Mouse (Mus musculus) adrenal gland, postnatal 14 days (tissue): ENCODE results near the gene Fam217b. TPM values are rescaled to one million over a fixed set of nuclear protein-coding genes. Genes with fewer than 3 reads are reported as not detected.

Source experiments
- DNase-seq: peaks from one replicate; pipeline ENCODE4 v3.0.0; 2021; ENCODE audit warnings: mixed read lengths
- total RNA-seq: library from RNA; stranded (reverse); gene quantifications from 2 replicates; pipeline ENCODE4 v1.2.3, GENCODE M21; 2021

Gene Fam217b
- total RNA-seq, 1 experiment from 2014 or later: 4.8 TPM

DNA sequence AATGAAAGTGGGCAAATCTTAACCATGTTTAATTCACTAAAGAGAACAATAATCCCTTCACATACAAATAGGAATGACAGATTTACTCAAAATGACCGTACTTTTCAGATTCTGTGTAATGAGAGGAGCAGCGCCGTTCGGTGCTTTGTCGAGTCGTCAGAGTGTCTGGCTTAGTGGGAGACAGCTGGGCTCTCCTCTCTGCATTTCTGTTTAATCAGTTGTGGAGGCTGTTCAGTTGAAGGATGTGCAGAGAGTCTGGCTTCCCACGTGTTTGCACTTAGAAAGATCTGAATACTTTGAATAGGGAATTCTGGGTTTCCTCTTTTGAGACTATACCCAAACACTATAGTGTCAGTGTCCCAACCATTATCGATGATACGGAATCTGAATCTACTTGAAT is 23.0 kb downstream of the Fam217b start:
- DNase-seq: no peak

GRCm38 (mm10) chr2:178449386-178449785 is 35.1 kb downstream of the Fam217b start:
- no peak for DNase-seq

- no peak for DNase-seq
Measured at GRCm38 (mm10) chr2:178450236-178450635, 35.9 kb downstream of the Fam217b start.

GRCm38 (mm10) chr2:178450961-178451360 is 36.6 kb downstream of the Fam217b start:
- DNase-seq: no peak

GRCm38 (mm10) chr2:178454664-178455516 is 40.6 kb downstream of the Fam217b start:
- DNase-seq: peak; percentile 28

DNA sequence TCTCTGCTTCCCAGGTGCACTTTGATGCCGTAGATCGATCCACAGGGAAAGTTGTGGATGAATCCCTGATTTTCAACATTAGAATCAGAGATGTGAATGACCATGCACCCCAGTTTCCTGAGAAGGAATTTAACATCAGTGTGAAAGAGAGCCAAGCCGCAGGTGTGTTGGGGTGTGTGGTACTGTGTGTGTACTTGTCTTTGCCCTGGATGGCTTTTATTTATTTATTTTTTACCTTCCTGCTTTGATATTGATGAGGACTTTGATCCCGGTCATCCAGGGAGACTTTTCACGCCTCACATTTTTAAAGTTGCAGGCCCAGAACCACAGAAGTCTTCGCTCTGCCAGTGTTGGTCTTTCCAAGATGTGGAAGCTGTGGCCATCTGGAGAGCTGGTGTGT is 43.1 kb downstream of the Fam217b start:
- no peak for DNase-seq

DNA sequence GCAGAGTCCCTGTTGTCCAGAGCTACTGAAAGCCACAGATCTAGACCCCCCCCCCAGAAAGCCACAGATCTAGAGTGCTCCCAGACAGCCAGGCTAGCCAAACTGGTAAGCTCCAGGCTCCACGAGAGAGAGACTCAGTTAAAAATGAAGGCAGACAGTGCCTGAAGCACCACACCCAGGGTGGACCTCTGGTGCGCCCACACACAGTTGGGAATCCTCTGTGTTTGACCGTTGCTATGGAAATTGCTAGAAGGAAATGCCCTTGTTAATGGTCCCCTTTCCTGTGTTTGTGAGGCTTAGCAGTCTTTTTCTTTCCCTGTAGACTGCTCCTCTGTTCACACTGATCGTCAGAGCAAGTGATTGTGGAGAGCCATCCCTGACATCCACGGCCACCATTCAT is 46.0 kb downstream of the Fam217b start:
- no peak for DNase-seq

- DNase-seq: no peak
Measured at GRCm38 (mm10) chr2:178471546-178472480, 57.5 kb downstream of the Fam217b start.

GRCm38 (mm10) chr2:178473916-178474315 is 59.6 kb downstream of the Fam217b start:
- DNase-seq: no peak

Other genes with a start within 250 kb of the Fam217b start
- 0.15 TPM in 1 of 2 replicates, not detected in the other for gene Sycp2, start 6.8 kb upstream of the Fam217b start, total RNA-seq
- gene Ppp1r3d, start 52 bp upstream of the Fam217b start, total RNA-seq: 7.2 and 8.3 TPM in 2 replicates
- gene Cdh26, start 16.0 kb downstream of the Fam217b start, total RNA-seq: 0.11 TPM in 1 of 2 replicates, not detected in the other